Mouse (Mus musculus): ENCODE data around the gene Dmtf1. TPM values are rescaled to one million over a fixed set of nuclear protein-coding genes. Genes with fewer than 3 reads are reported as not detected.
A peak's percentile ranks its signal among the peaks of the same experiment; 100 is the strongest.

The Dmtf1 gene
- polyA plus RNA-seq, 1 experiment from 2014 or later: 77.3 TPM

GRCm38 (mm10) chr5:9079773-9080501, 81.6 kb downstream of the Dmtf1 start:
- DNase-seq (ENCODE audit: low spot score): no peak
- Histone ChIP-seq H3K9me3 (ENCODE audit: control insufficient read depth, low read length) (no peaks in the 10 kb centered on the region), H3K4me1 (replicated peaks; ENCODE audit: control insufficient read depth, insufficient read depth, low read length) (no peaks in the 10 kb centered on the region), H3K27ac (ENCODE audit: low read depth, low read length) (no peak overlapping the region), H3K27me3 (ENCODE audit: control insufficient read depth, insufficient read depth, low read length) (no peaks in the 10 kb centered on the region), H3K4me2 (replicated peaks; ENCODE audit: low read depth, low read length) (no peak overlapping the region), H3K4me3 (ENCODE audit: low read depth, low read length) (no peak overlapping the region), H3K36me3 (ENCODE audit: control insufficient read depth, insufficient read depth, low read length) (no peaks in the 10 kb centered on the region), H3K9ac (ENCODE audit: low read depth, low read length) (no peak overlapping the region)
- no peak for ATAC-seq (ENCODE audit: low FRiP score)

- peak; percentile 22 for DNase-seq (ENCODE audit: low spot score)
- no peaks in the 10 kb centered on the region for H3K36me3 ChIP-seq (ENCODE audit: control insufficient read depth, insufficient read depth, low read length)
- H3K27me3 ChIP-seq (ENCODE audit: control insufficient read depth, insufficient read depth, low read length): no peaks in the 10 kb centered on the region
- no peak overlapping the region for H3K4me3 ChIP-seq (ENCODE audit: low read depth, low read length)
- ATAC-seq (ENCODE audit: low FRiP score): peak; percentile 51
- no peak overlapping the region for H3K27ac ChIP-seq (ENCODE audit: low read depth, low read length)
- H3K9ac ChIP-seq (ENCODE audit: low read depth, low read length): no peak overlapping the region
- no peak overlapping the region for H3K4me2 ChIP-seq (replicated peaks; ENCODE audit: low read depth, low read length)
- no peaks in the 10 kb centered on the region for H3K9me3 ChIP-seq (ENCODE audit: control insufficient read depth, low read length)
- no peaks in the 10 kb centered on the region for H3K4me1 ChIP-seq (replicated peaks; ENCODE audit: control insufficient read depth, insufficient read depth, low read length)
- WGBS: 47% methylated on average over 5 of the region's 5 CpGs
Measured at GRCm38 (mm10) chr5:9073177-9073854, 88.3 kb downstream of the Dmtf1 start.

- ATAC-seq (ENCODE audit: low FRiP score): no peak
- no peak overlapping the region for H3K9ac ChIP-seq (ENCODE audit: low read depth, low read length)
- H3K4me2 ChIP-seq (replicated peaks; ENCODE audit: low read depth, low read length): no peak overlapping the region
- no peak overlapping the region for H3K4me3 ChIP-seq (ENCODE audit: low read depth, low read length)
- H3K9me3 ChIP-seq (ENCODE audit: control insufficient read depth, low read length): no peaks in the 10 kb centered on the region
- H3K27me3 ChIP-seq (ENCODE audit: control insufficient read depth, insufficient read depth, low read length): no peaks in the 10 kb centered on the region
- no peaks in the 10 kb centered on the region for H3K4me1 ChIP-seq (replicated peaks; ENCODE audit: control insufficient read depth, insufficient read depth, low read length)
- no peaks in the 10 kb centered on the region for H3K36me3 ChIP-seq (ENCODE audit: control insufficient read depth, insufficient read depth, low read length)
- DNase-seq (ENCODE audit: low spot score): no peak
- no peak overlapping the region for H3K27ac ChIP-seq (ENCODE audit: low read depth, low read length)
- WGBS: 96% methylated on average over 3 of the region's 3 CpGs
Measured at GRCm38 (mm10) chr5:9071360-9071759, 90.2 kb downstream of the Dmtf1 start.

- DNase-seq (ENCODE audit: low spot score): no peak
- ATAC-seq (ENCODE audit: low FRiP score): no peak
- Histone ChIP-seq H3K9me3 (ENCODE audit: control insufficient read depth, low read length) (no peaks in the 10 kb centered on the region), H3K27me3 (ENCODE audit: control insufficient read depth, insufficient read depth, low read length) (no peaks in the 10 kb centered on the region), H3K4me1 (replicated peaks; ENCODE audit: control insufficient read depth, insufficient read depth, low read length) (no peaks in the 10 kb centered on the region), H3K4me3 (ENCODE audit: low read depth, low read length) (no peak overlapping the region), H3K27ac (ENCODE audit: low read depth, low read length) (no peak overlapping the region), H3K4me2 (replicated peaks; ENCODE audit: low read depth, low read length) (no peak overlapping the region), H3K9ac (ENCODE audit: low read depth, low read length) (no peak overlapping the region), H3K36me3 (ENCODE audit: control insufficient read depth, insufficient read depth, low read length) (no peaks in the 10 kb centered on the region)
- WGBS: 76% methylated on average over 6 of the region's 6 CpGs
Measured at GRCm38 (mm10) chr5:9069599-9070209, 91.9 kb downstream of the Dmtf1 start.

GRCm38 (mm10) chr5:9068886-9069285, 92.7 kb downstream of the Dmtf1 start:
- no peaks in the 10 kb centered on the region for H3K36me3 ChIP-seq (ENCODE audit: control insufficient read depth, insufficient read depth, low read length)
- no peaks in the 10 kb centered on the region for H3K27me3 ChIP-seq (ENCODE audit: control insufficient read depth, insufficient read depth, low read length)
- H3K4me1 ChIP-seq (replicated peaks; ENCODE audit: control insufficient read depth, insufficient read depth, low read length): no peaks in the 10 kb centered on the region
- H3K9ac ChIP-seq (ENCODE audit: low read depth, low read length): no peak overlapping the region
- H3K9me3 ChIP-seq (ENCODE audit: control insufficient read depth, low read length): no peaks in the 10 kb centered on the region
- H3K4me3 ChIP-seq (ENCODE audit: low read depth, low read length): no peak overlapping the region
- ATAC-seq (ENCODE audit: low FRiP score) (no peak), DNase-seq (ENCODE audit: low spot score) (no peak)
- 72% methylated on average over 2 of the region's 2 CpGs for WGBS
- no peak overlapping the region for H3K27ac ChIP-seq (ENCODE audit: low read depth, low read length)
- H3K4me2 ChIP-seq (replicated peaks; ENCODE audit: low read depth, low read length): no peak overlapping the region

Other genes with a start within 250 kb of the Dmtf1 start
- 32.3 and 33.6 TPM in 2 replicates for gene Crot, start 164.5 kb downstream of the Dmtf1 start, polyA plus RNA-seq (2014; fragmentation: Nextera tagmentation; extraction: Ambion mirVana)
- 21.2 and 23.9 TPM in 2 replicates for gene Tmem243, start 61.1 kb downstream of the Dmtf1 start, polyA plus RNA-seq (2014; fragmentation: Nextera tagmentation; extraction: Ambion mirVana)
- gene 9330182L06Rik, start 104.3 kb upstream of the Dmtf1 start, polyA plus RNA-seq (2014; fragmentation: Nextera tagmentation; extraction: Ambion mirVana): 10.1 and 12.4 TPM in 2 replicates